8 mouse cellular contexts compared by ENCODE assay signal in the genomic region with DNA sequence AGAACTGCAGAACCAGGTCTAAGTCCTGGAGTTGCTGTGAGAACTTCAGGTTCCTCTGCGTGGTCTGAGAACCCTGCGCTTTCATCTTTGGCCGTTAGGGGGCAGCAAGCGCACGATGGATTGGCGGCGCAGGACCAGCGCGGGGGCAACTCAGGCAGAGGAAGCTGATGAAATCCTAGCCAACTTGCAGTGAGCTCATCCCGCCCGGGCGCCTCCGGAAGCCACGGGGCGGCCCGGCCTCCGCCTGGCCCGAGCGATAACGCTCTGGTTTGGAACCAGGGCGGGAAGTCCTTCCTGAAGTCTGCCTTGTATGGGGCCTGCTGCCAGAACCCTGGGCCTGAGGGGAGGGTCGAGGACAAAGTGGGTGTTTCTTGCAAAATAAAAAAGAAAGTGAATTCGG. TPM values are rescaled to one million over a fixed set of nuclear protein-coding genes. Genes with fewer than 3 reads are reported as not detected.
DNase-seq lines count a peak whose midpoint lies in the region; ATAC-seq and TF ChIP-seq lines count a peak whose summit lies in the region.

No protein-coding gene starts in this region.

- H3K4me1 ChIP-seq in G1E (ENCODE audit: insufficient read depth, low read depth, low read length), result peaks cover 39% of the 10 kb centered on the region
- peaks cover 33% of the 10 kb centered on the region for H3K4me1 ChIP-seq in forebrain, embryonic 15.5 days
- H3K4me1 ChIP-seq in lung, embryonic 14.5 days (ENCODE audit: insufficient read depth), result no peaks in the 10 kb centered on the region

- H3K27ac ChIP-seq in forebrain, embryonic 15.5 days (replicated peaks), result peak overlapping the region; percentile 88
- H3K27ac ChIP-seq in layer of hippocampus, adult 2 months, result peak overlapping the region; percentile 94
- peak overlapping the region; percentile 78 for H3K27ac ChIP-seq in lung, embryonic 14.5 days (ENCODE audit: low read depth)

- no peaks in the 10 kb centered on the region for H3K36me3 ChIP-seq in G1E (replicated peaks)
- no peaks in the 10 kb centered on the region for H3K36me3 ChIP-seq in forebrain, embryonic 15.5 days
- H3K36me3 ChIP-seq in lung, embryonic 14.5 days (ENCODE audit: insufficient read depth), result no peaks in the 10 kb centered on the region

- peaks cover 2% of the 10 kb centered on the region; the same call in 1 of the 2 replicates for H3K27me3 ChIP-seq in G1E (ENCODE audit: insufficient read depth, low read length)
- no peaks in the 10 kb centered on the region for H3K27me3 ChIP-seq in forebrain, embryonic 15.5 days
- H3K27me3 ChIP-seq in lung, embryonic 14.5 days (ENCODE audit: insufficient read depth, low read length), result no peaks in the 10 kb centered on the region

- peak; percentile 77 for ATAC-seq in G1E (ENCODE audit: extremely low read depth, insufficient number of reproducible peaks, low FRiP score, poor library complexity, severe bottlenecking)
- peak; percentile 62 for ATAC-seq in forebrain, embryonic 15.5 days (replicated peaks)
- peak; percentile 82 for ATAC-seq in lung, embryonic 14.5 days (ENCODE audit: insufficient read depth)
- peak; percentile 79 for ATAC-seq in neutrophil, adult 5-6 weeks (ENCODE audit: extremely low read depth, insufficient number of reproducible peaks, low FRiP score, poor library complexity, severe bottlenecking)

- peak; percentile 83 for DNase-seq in G1E (ENCODE audit: low spot score)
- peak; percentile 93 for DNase-seq in cerebellum, adult 11-12 months
- DNase-seq in heart, postnatal 25 days (ENCODE audit: low spot score), result peak; percentile 94
- DNase-seq in layer of hippocampus, adult 2 months (ENCODE audit: low spot score in 2 of 2), result peak; percentile 91 to 96
- DNase-seq in lung, embryonic 14.5 days, result peak; percentile 98
- peak; percentile 86 to 91 for DNase-seq in thymus, adult 18-20 months

- WGBS in forebrain, embryonic 15.5 days, result 0% methylated on average over 23 of the region's 23 CpGs
- under 1% methylated on average over 23 of the region's 23 CpGs for WGBS in lung, embryonic 14.5 days

- TF ChIP-seq CTCF in G1E (IDR thresholded peaks at IDR 0.05; ENCODE audit: low read depth, low read length), result peak; percentile 68
- TF ChIP-seq CTCF in layer of hippocampus, adult 2 months (conservative IDR thresholded peaks at IDR 0.05), result peak; percentile 80
- peak; percentile 99 for TF ChIP-seq CTCF in lung, embryonic 14.5 days (IDR thresholded peaks at IDR 0.05; ENCODE audit: low read depth)

- peak overlapping the region; percentile 96 for H3K4me2 ChIP-seq in forebrain, embryonic 15.5 days (replicated peaks)
- peak overlapping the region; percentile 73 for H3K4me2 ChIP-seq in lung, embryonic 14.5 days

- H3K4me3 ChIP-seq in G1E (ENCODE audit: low read depth, low read length), result peak overlapping the region; percentile 69
- H3K4me3 ChIP-seq in forebrain, embryonic 15.5 days, result peak overlapping the region; percentile 55
- H3K4me3 ChIP-seq in layer of hippocampus, adult 2 months, result peak overlapping the region; percentile 71
- peak overlapping the region; percentile 38 for H3K4me3 ChIP-seq in lung, embryonic 14.5 days (ENCODE audit: low read depth, low read length)

- H3K9me3 ChIP-seq in G1E (replicated peaks), result no peaks in the 10 kb centered on the region
- H3K9me3 ChIP-seq in forebrain, embryonic 15.5 days, result no peaks in the 10 kb centered on the region
- no peaks in the 10 kb centered on the region for H3K9me3 ChIP-seq in lung, embryonic 14.5 days (ENCODE audit: low read depth, low read length)

- intact Hi-C loops in heart, postnatal 25 days (cut with DNase I), result loop anchor here (1.0 kb wide), 2 partner anchors 31 to 78 kb away; no protein-coding TSS in a partner anchor

- H3K9ac ChIP-seq in forebrain, embryonic 15.5 days (replicated peaks), result peak overlapping the region; percentile 54
- peak overlapping the region; percentile 38 for H3K9ac ChIP-seq in lung, embryonic 14.5 days

RNA-seq across cellular contexts. Expression of a gene that starts 8.2 kb away (rescaled TPM):
- total RNA-seq in G1E (2014; fragmentation: Nextera tagmentation) (8.1 and 16.6 TPM in 2 replicates), G1E (2017) (58.0 and 66.0 TPM in 2 replicates)
- 133 and 136 TPM in 2 replicates for polyA plus RNA-seq in G1E (2012)
- 31.1 and 35.5 TPM in 2 replicates for polyA plus RNA-seq in forebrain, embryonic 15.5 days (2015; fragmentation: Nextera tagmentation; extraction: Ambion mirVana)
- total RNA-seq in heart, postnatal 25 days (2021), result 10 to 100 TPM; 30.7 to 35.3 TPM
- total RNA-seq in layer of hippocampus, adult 2 months (2021), result 10 to 100 TPM; 79.7 to 81.0 TPM
- polyA plus RNA-seq in lung, embryonic 14.5 days (2014; fragmentation: Nextera tagmentation; extraction: Ambion mirVana), result 17.7 and 22.7 TPM in 2 replicates
- total RNA-seq in neutrophil, adult 5-6 weeks (2017), result 143 and 164 TPM in 2 replicates

RNA-seq across cellular contexts. Expression of a gene that starts 13.4 kb away (rescaled TPM):
- total RNA-seq in G1E (2014; fragmentation: Nextera tagmentation), result 10.2 and 15.8 TPM in 2 replicates
- 9.0 and 16.3 TPM in 2 replicates for total RNA-seq in G1E (2017)
- polyA plus RNA-seq in G1E (2012), result 209 and 355 TPM in 2 replicates
- polyA plus RNA-seq in forebrain, embryonic 15.5 days (2015; fragmentation: Nextera tagmentation; extraction: Ambion mirVana), result 16.7 and 18.5 TPM in 2 replicates
- total RNA-seq in heart, postnatal 25 days (2021), result 1 to 10 TPM; 3.7 to 4.7 TPM
- 10 to 100 TPM; 12.5 to 14.9 TPM for total RNA-seq in layer of hippocampus, adult 2 months (2021)
- polyA plus RNA-seq in lung, embryonic 14.5 days (2014; fragmentation: Nextera tagmentation; extraction: Ambion mirVana), result 4.9 and 6.4 TPM in 2 replicates
- 7.0 and 7.7 TPM in 2 replicates for total RNA-seq in neutrophil, adult 5-6 weeks (2017)

RNA-seq across cellular contexts. Expression of a gene that starts 21.4 kb away (rescaled TPM):
- total RNA-seq in G1E (2014; fragmentation: Nextera tagmentation) (3.5 and 4.1 TPM in 2 replicates), G1E (2017) (18.8 and 23.1 TPM in 2 replicates)
- polyA plus RNA-seq in G1E (2012), result 92.0 and 140 TPM in 2 replicates
- polyA plus RNA-seq in forebrain, embryonic 15.5 days (2015; fragmentation: Nextera tagmentation; extraction: Ambion mirVana), result 27.0 and 27.5 TPM in 2 replicates
- total RNA-seq in heart, postnatal 25 days (2021), result 10 to 100 TPM; 13.7 to 15.0 TPM
- 10 to 100 TPM; 32.0 to 35.5 TPM for total RNA-seq in layer of hippocampus, adult 2 months (2021)
- 14.3 and 14.5 TPM in 2 replicates for polyA plus RNA-seq in lung, embryonic 14.5 days (2014; fragmentation: Nextera tagmentation; extraction: Ambion mirVana)
- total RNA-seq in neutrophil, adult 5-6 weeks (2017), result 10.1 and 13.2 TPM in 2 replicates

RNA-seq across cellular contexts. Expression of a gene that starts 35.5 kb away (rescaled TPM):
- not detected in 2 replicates for total RNA-seq in G1E (2014; fragmentation: Nextera tagmentation)
- 0.16 and 0.64 TPM in 2 replicates for total RNA-seq in G1E (2017)
- not detected in 2 replicates for polyA plus RNA-seq in G1E (2012)
- polyA plus RNA-seq in forebrain, embryonic 15.5 days (2015; fragmentation: Nextera tagmentation; extraction: Ambion mirVana), result 1.1 and 1.3 TPM in 2 replicates
- total RNA-seq in heart, postnatal 25 days (2021), result 1 to 10 TPM; 5.1 to 6.5 TPM
- 1 to 10 TPM in 1 of 2 experiments, under 1 TPM in 1; 0.90 to 2.6 TPM for total RNA-seq in layer of hippocampus, adult 2 months (2021)
- polyA plus RNA-seq in lung, embryonic 14.5 days (2014; fragmentation: Nextera tagmentation; extraction: Ambion mirVana), result 1.7 and 2.0 TPM in 2 replicates
- 119 and 133 TPM in 2 replicates for total RNA-seq in neutrophil, adult 5-6 weeks (2017)

RNA-seq across cellular contexts. Expression of a gene that starts 50.9 kb away (rescaled TPM):
- 0.23 and 0.63 TPM in 2 replicates for total RNA-seq in G1E (2014; fragmentation: Nextera tagmentation)
- 0.12 and 0.27 TPM in 2 replicates for total RNA-seq in G1E (2017)
- polyA plus RNA-seq in G1E (2012), result 0.02 TPM in 2 replicates
- 0.06 TPM in 1 of 2 replicates, not detected in the other for polyA plus RNA-seq in forebrain, embryonic 15.5 days (2015; fragmentation: Nextera tagmentation; extraction: Ambion mirVana)
- 1 to 10 TPM; 1.4 to 1.9 TPM for total RNA-seq in heart, postnatal 25 days (2021)
- under 1 TPM; 0.39 to 0.59 TPM for total RNA-seq in layer of hippocampus, adult 2 months (2021)
- polyA plus RNA-seq in lung, embryonic 14.5 days (2014; fragmentation: Nextera tagmentation; extraction: Ambion mirVana), result 0.05 and 0.18 TPM in 2 replicates
- 74.4 and 76.5 TPM in 2 replicates for total RNA-seq in neutrophil, adult 5-6 weeks (2017)

Comparison
In these comparisons a context has a peak if more than half of its experiments do, and no peak if none do; other contexts are left out.
1. Peak in every context shown above with its lines: DNase-seq, ATAC-seq, H3K4me3 ChIP-seq and H3K27ac ChIP-seq.